Mouse (Mus musculus) thymus, adult 18-20 months (tissue): ENCODE data around the gene Gm42715.
"Not testable (repeated sequence)": the region's sequence is repeated elsewhere in the genome, so short reads cannot be mapped to it uniquely, and the experiment has no call there.

Source experiments
- DNase-seq, 2 experiments: peaks; one replicate each; pipeline ENCODE4 v3.0.0; 2022; ENCODE audit warnings: mixed read lengths in 2 of 2

Gene Gm42715

DNA sequence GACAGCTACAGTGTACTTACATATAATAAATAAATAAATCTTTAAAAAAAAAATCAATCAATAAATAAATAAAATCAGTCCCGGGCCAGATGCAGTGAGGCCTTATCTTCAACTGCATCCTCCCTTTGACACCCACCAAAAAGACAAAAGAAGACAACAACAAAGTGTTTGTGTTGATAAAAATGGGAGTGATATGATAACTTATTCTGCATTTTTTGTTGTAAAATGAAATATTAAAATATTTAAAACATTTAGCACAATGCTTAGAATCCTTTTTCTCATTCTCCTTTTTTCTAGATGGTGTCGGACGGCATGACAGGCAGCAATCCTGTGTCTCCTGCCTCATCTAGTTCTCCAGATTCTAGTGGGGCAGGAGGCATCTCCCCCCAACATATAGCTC, at the start of gene Gm42715:
Gm42715 (plus strand) TSS at position 301 of the 400 bp plus-strand sequence.
- DNase-seq, result no peak

DNA sequence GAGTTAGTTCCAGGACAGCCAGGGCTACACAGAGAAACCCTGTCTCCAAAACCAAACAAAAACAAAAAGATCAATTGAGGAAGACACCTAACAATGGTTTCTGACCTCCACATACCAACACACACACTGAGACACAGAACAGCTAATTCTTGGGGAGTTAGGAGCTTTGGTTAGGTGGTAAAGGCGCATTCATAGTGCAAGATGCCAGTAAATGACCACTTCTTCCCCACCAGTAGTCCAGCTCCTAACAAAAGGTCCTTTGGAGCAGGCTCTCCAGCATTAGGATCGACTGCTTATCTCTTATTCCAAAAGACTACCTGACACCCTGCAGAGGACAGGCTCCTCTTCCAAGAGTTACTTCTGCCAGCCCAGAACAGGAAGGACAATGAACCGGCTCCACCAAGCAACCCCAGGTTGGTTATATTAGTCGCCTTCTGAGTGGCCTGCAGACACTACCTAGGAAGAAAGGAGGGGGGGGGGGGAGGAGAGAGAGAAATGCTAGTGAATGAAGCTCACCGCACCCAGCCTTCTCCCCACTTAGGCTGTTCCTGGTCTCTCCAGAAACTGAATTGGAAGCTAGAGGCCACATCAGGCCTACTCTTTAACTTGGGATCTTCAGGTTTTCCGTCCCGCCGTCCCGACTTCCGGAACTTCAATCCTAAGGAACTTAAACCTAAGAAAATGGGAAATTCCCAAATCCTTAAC, 49.2 kb upstream of the Gm42715 start:
- DNase-seq, result no peak

DNA sequence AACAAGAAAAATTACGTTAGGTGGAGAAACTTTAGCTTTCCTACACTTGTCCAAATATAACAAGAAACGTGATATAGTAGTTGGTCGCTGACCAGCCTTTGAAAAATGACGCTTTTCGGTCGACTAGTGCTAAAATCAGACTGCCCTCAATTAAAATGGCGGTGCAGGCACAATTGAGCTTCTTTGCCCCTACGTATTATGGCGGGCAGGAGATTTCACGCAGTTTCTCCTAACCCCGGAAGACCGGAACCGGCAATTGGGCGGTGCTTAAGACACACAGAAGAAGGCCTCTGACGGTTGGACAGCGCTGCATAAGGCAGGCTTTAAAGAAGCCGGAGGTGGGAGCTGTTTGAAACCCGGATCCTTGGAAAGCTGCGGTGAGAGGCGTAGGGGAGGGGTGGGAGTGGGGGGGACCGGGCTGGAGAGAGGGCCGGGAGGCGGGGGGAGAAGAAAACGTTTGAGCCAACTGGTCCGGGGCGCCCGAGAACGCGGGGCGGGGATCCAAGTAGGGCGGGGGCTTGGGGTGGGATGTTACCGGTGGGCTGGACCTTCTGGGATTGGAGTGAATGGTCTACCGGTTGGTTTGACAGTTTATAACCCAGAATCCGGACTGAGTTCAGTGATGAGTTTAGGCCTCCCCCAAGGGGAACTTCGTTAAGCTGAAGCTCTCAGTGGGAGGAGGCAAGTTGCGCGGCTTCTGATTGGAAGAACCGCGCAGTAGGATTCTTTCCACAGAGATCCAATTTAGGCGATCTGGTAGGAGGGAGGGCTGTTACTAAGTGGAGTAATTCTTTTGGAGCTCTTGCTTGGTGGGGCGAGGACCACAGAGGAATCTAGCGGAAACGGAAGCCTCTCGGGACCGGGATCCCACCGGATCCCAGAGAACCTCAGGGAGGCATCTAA, 48.4 kb upstream of the Gm42715 start:
- peak; percentile 87 to 92 for DNase-seq

DNA sequence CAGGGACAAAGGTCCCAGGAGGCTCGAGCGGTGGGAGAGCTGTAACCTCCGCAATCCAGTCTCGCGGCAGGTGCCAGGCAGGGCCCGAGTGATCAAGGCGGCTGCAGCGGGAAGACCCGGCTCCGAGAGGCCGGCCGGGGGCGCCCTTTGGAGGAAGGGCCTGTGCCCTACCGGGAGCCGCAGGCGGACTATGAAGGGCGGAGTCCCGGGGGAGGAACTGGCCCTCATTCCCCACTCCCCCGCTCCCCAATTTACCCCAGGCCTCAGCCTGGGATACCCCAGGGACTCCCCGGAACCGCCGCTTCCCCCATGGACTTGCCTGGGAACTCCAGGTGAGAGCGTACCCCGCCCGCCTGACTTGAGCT, 47.8 kb upstream of the Gm42715 start:
- peak; percentile 48 to 56 for DNase-seq

GRCm38 (mm10) chr7:127472060-127472459, 47.3 kb upstream of the Gm42715 start:
- no peak for DNase-seq

DNA sequence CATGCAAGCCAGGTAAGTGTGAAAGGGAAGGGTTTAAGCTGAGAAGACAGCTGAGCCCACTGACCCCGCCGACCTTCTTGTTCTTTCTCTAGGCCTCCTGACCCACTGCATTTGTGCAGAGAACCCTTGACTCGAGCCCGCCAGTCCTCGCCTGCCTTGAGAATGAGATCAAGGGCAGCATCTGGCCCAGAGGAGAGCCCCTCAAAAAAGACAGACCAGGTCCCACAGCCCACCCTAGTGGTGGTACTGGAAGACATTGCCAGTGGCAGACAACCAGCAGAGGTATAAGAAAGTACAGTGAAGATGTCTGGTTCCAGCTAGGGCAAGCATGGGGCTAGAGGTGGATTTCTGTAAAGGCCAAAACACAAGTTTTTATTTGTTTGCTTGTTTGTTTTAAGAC, 45.7 kb upstream of the Gm42715 start:
- DNase-seq, result no peak

GRCm38 (mm10) chr7:127474378-127475070, 44.9 kb upstream of the Gm42715 start:
- no peak for DNase-seq

GRCm38 (mm10) chr7:127475186-127475740, 44.1 kb upstream of the Gm42715 start:
- no peak for DNase-seq

GRCm38 (mm10) chr7:127476336-127476735, 43.0 kb upstream of the Gm42715 start:
- DNase-seq, result no peak

DNA sequence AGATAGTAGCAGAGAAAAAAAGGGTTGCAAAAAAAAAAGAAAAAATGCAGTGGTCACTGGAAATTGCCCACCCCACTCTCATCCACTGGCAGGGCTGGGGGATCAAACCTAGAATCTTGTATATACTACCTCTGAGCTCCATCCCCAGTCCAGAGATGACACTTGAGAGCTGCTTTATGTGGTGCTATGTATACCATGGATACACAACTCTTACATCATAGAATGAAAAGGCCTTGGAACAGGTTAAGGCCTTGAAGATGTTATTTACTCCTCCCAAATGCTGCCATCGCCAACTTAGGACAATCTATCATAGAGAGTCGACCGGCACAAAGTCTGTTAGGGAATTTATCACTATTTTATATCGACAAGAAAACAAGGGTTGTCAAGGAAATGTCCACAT, 42.5 kb upstream of the Gm42715 start:
- no peak for DNase-seq

DNA sequence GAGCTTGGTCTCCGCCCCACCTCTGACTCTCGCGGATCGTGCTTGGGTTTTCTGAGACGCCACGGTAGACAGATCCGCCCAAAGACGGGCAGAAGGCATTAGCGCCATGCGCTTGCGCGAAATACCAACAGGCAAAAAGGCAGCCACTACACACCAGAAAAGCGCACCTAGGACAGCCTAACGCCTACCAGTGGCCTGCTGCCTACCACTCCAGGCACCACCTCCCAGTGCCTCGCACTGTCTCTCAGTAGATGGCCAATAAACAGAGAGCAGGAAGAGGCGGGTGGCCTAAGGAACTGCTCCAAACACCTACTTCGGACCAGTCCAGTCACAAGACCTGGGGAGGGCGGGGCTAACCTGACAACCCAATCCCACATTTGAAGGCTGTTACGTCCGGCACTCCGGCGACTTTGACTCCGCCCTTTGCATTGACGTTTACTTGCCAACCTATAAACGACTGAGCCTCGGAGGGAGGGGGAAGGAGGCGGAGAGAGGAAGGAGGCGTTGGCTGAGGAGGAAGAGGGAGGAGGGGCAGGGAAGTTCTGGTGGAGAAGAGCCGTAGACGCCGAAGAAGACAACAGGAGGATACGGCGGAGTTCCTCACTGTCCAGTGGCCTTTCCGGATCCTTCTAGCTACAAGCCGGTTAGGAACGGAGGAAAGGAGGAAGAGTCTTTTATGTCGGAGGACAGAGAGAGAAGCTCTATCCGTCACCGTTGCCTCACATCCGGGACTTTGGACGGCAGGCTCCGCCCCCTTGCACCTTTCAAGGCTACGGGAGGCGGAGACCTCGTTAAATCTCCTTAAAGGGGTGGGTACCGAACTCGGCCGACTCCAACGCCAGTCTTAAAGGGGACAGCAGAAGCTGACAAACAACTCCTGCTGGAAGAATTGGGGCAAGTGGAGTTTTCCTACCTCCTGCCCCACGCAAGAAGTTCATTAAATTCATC, 41.4 kb upstream of the Gm42715 start:
- DNase-seq, result peak; percentile 99 to 100

DNA sequence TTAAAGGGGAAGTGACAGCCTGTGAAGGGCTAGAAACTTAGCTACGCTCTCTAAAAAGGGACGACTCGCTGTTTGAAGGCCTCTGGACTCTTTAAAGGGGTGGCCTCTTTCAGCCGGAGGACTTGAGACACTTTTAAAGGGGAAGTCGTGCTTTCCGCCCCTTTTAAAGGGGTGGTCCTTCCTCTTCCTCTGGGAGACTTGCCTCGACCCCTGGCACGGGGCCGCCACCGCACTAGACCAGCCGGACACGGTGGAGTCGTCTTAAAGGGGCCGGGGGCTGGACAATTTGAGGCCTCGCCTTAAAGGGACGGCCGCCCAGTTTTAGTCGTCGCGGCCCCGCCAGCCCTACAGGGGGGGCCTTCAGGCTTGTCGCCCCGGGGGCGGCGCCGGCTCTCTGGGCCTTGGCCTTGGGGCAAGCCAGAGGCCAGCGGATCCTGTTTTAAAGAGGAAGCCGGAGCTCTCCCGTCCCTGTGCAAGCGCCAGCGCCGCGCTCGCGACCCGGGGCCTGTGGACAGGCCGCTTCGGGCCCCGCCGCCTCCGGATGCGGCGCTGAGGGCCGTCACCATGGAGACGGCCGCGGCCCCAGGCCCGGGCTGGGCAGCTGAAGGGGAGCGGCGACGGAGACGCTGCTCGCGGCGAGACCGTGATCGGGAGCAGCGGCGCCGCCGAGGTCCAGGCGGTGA, 40.6 kb upstream of the Gm42715 start, which contains the start of gene Fbrs:
Fbrs (plus strand) TSS at position 565 of the 683 bp plus-strand sequence.
- peak; percentile 77 to 87 for DNase-seq

DNA sequence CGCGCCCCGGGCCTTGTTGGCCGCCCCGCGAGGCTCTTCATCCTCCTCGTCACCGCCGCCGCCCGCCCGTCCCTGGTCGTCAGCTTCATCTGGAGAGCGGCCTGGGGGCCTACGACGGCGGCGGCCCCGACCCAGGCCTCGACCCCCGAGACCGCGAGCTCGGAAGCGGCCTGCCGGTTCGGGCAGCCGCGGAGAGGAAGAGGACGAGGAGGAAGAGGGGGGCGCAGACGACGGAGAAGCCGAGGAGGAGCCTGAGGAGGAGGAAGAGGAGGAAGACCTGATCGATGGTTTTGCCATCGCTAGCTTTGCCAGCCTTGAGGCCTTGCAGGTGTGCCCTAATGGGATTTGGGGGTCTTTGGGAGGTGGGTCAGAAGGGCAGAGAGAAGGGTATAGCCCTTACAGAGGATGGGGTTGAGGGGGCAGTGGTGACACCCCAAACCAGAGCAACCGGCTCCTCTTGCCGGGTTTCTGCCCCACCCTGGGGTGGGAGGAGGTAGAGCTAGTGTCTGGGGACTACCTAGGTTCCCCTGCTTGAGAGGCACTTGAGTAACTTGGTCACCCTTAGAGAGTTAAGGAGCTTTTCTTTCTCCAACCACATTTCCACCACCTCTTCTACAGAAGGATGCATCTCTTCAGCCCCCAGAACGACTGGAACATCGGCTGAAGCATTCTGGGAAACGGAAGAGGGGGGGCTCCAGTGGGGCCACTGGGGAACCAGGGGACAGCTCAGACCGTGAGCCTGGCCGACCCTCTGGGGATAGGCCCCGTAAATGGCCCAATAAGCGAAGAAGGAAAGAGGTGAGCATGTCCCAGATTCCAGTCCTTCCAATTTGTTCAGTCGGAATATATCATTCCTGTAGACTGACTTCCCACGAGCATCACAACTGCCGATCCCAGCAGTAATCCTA, 39.8 kb upstream of the Gm42715 start:
- DNase-seq, result peak; percentile 42 to 51

GRCm38 (mm10) chr7:127480321-127480720, 39.1 kb upstream of the Gm42715 start:
- peak; percentile 53 to 74 for DNase-seq

GRCm38 (mm10) chr7:127485416-127485815, 34.0 kb upstream of the Gm42715 start:
- no peak for DNase-seq

GRCm38 (mm10) chr7:127488364-127488763, 31.0 kb upstream of the Gm42715 start:
- DNase-seq, result not testable (repeated sequence)

DNA sequence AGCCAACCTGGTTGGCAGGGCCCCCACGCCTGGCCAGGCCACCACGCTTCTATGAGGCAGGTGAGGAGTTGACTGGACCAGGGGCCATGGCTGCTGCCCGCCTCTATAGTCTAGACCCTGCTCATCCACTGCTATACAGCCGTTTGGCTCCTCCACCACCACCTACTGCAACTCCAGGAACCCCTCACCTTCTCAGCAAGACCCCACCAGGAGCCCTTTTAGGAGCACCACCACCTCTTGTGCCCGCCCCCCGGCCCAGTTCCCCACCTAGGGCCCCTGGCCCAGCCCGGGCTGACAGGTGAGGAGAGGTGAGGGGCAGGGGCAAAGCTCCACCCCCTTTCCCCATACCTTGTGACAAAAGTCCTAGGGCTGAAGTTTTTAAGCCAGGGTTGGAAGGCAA, 29.4 kb upstream of the Gm42715 start:
- DNase-seq, result no peak

DNA sequence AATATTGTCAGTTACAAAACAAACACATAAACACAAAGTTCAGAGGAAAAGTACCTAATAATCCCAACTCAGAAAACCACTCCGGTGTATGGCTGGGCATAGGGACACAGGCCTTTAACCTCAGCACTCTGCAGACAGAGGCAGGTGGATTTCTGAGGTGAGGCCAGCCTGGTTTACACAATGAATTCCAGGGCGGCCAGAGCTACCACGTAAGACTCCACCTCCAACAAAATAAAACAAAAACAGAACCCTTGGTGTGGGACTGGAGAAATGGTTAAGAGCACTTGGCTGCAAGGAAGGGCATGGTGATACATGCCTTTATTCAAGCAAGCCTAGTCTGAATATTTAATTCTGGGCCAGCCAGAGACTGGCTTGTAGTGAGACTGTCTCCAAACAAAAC, 27.5 kb upstream of the Gm42715 start:
- no peak for DNase-seq

DNA sequence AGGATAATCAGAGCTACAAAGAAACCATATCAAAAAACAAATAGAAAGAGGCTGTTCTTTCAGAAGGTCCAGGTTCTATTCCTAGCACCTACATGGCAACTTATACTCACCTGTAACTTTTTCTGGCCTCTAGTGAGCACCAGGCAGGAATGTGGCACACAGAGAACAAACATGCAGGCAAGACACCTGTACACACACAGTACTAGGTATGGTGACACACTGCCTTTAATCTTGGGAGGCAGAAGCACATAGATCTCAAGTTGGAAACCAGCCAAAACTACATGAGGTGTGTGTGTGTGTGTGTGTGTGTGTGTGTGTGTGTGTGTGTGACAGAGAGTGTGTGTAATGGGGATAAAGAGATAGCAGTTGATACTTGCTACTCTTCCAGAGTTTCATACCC, 24.7 kb upstream of the Gm42715 start:
- no peak for DNase-seq

GRCm38 (mm10) chr7:127497382-127497781, 22.0 kb upstream of the Gm42715 start:
- no peak for DNase-seq
